Mouse (Mus musculus) kidney, embryonic 15.5 days (tissue): Measurements from ENCODE around the gene Mstn. TPM values are rescaled to one million over a fixed set of nuclear protein-coding genes. Genes with fewer than 3 reads are reported as not detected.

Experiments used
- ATAC-seq: fragments of 200-750 bp; cut with Nextera tagmentation; replicated peaks from 2 replicates; pipeline ENCODE4 v1.8.0; 2017; ENCODE audit warnings: moderate TSS enrichment; ENCODE audit not compliant: low FRiP score
- H3K27ac ChIP-seq: fragments of 300-500 bp; sonication (generic); 2 replicates; pipeline ENCODE4 v1.5.1; 2015; ENCODE audit warnings: mild to moderate bottlenecking, inconsistent platforms
- H3K27me3 ChIP-seq: fragments of 300-500 bp; sonication (generic); 2 replicates; pipeline ENCODE4 v1.6.1; 2015; ENCODE audit warnings: inconsistent platforms
- H3K36me3 ChIP-seq: fragments of 300-500 bp; sonication (generic); 2 replicates; pipeline ENCODE4 v1.6.1; 2015; ENCODE audit warnings: inconsistent platforms
- H3K4me1 ChIP-seq: fragments of 300-500 bp; sonication (generic); 2 replicates; pipeline ENCODE4 v1.6.1; 2015; ENCODE audit warnings: inconsistent platforms
- H3K4me2 ChIP-seq: fragments of 300-500 bp; sonication (generic); 2 replicates; pipeline ENCODE4 v1.6.1; 2015; ENCODE audit warnings: moderate library complexity, mild to moderate bottlenecking, inconsistent platforms
- H3K4me3 ChIP-seq: fragments of 300-500 bp; sonication (generic); replicated peaks from 2 replicates; pipeline ENCODE4 v1.5.1; 2015; ENCODE audit warnings: mild to moderate bottlenecking, inconsistent platforms
- H3K9ac ChIP-seq: fragments of 300-500 bp; sonication (generic); 2 replicates; pipeline ENCODE4 v1.6.1; 2015; ENCODE audit warnings: mild to moderate bottlenecking, inconsistent platforms
- H3K9me3 ChIP-seq: fragments of 300-500 bp; sonication (generic); replicated peaks from 2 replicates; pipeline ENCODE4 v1.6.1; 2016; ENCODE audit warnings: inconsistent platforms
- WGBS: fragments of 180-500 bp; shearing (Covaris S2); methylation state at CpG from one replicate; pipeline ENCODE4 v1.1.7; 2015; ENCODE audit warnings: mixed read lengths; 5-methylcytosine and 5-hydroxymethylcytosine counted together
- polyA plus RNA-seq: library from polyadenylated mRNA; unstranded; fragments of >200 nt; fragmentation: Nextera tagmentation; extraction: Ambion mirVana; gene quantifications from 2 replicates; pipeline ENCODE4 v1.2.1, GENCODE M21; 2015

The Mstn gene
- polyA plus RNA-seq, 1 experiment from 2014 or later, result 0.38 TPM

DNA sequence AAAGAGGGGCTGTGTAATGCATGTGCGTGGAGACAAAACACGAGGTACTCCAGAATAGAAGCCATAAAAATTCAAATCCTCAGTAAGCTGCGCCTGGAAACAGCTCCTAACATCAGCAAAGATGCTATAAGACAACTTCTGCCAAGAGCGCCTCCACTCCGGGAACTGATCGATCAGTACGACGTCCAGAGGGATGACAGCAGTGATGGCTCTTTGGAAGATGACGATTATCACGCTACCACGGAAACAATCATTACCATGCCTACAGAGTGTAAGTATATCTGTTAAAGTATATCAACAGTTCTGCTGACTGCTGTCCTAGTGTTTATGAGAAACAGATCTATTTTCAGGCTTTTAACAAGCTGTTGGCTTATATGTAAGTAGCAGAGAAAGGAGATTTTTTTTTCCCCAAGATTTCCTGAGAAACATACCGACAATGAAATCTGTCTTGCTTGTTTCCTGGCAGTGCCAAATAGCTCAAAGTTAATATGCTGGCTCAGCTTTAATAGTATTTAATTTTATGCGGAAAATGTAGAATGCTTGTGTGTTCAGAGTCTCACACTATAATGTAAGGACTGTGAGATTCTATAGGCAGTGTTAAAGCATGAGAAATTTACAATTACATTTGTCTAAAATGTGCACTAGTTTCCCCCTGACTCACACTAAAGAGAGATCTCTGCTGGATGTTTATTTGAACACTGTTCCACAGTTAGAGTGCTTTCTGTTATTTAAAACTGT, 600 bp downstream of the Mstn start:
- no peaks in the 10 kb centered on the region for H3K9me3 ChIP-seq
- H3K4me2 ChIP-seq, result peak overlapping the region; percentile 30; the same call in 1 of the 2 replicates
- H3K9ac ChIP-seq, result no peak overlapping the region
- H3K27me3 ChIP-seq, result no peaks in the 10 kb centered on the region
- H3K4me3 ChIP-seq, result no peak overlapping the region
- H3K27ac ChIP-seq, result no peak overlapping the region
- ATAC-seq, result no peak
- H3K36me3 ChIP-seq, result no peaks in the 10 kb centered on the region
- 78% methylated on average over 13 of the region's 13 CpGs for WGBS
- H3K4me1 ChIP-seq, result peaks cover 10% of the 10 kb centered on the region

DNA sequence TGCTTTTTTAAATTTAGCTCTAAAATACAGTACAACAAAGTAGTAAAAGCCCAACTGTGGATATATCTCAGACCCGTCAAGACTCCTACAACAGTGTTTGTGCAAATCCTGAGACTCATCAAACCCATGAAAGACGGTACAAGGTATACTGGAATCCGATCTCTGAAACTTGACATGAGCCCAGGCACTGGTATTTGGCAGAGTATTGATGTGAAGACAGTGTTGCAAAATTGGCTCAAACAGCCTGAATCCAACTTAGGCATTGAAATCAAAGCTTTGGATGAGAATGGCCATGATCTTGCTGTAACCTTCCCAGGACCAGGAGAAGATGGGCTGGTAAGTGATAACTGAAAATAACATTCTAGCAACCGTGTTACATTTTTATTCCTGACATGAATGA, 2.5 kb downstream of the Mstn start:
- H3K27ac ChIP-seq, result no peak overlapping the region
- ATAC-seq, result no peak
- no peak overlapping the region for H3K9ac ChIP-seq
- peaks cover 10% of the 10 kb centered on the region for H3K4me1 ChIP-seq
- H3K4me3 ChIP-seq, result no peak overlapping the region
- no peaks in the 10 kb centered on the region for H3K27me3 ChIP-seq
- WGBS, result 75% methylated on average over 4 of the region's 4 CpGs
- no peaks in the 10 kb centered on the region for H3K36me3 ChIP-seq
- no peaks in the 10 kb centered on the region for H3K9me3 ChIP-seq
- H3K4me2 ChIP-seq, result no peak overlapping the region

DNA sequence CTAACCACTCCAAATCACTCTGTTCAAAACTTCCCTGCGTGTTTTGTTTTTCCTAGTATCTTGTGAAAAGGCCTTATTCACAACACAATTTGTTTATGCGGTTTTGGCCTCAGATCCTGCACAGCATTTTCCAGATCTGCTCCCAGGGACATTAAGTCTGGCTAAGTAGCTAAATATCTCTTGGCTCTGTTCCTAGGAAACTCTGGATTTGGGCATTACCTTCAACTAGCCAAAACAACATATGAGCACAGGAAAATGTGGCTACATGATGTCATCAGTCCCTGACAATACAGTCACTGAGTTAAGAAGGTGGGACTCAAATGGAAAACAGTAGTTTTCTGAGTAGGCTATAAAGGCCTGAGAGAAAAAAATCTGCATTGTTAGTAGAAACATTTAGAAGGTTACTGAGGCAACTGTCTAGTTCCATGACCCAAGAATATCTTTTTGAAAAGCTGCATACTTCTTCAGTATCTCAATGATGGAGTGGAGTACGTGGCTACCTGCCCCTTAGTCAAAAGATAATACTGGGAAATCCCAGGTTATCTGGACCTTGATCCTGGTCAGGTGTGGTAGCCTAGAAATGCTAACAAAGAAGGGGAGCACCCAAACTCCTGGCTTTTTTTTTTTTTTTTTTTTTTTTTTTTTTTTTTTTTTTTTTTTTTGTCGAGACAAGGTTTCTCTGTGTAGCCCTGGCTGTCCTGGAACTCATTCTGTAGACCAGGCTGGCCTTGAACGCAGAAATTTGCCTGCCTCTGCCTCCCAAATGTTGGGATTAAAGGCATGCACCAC, 8.5 kb downstream of the Mstn start:
- Histone ChIP-seq H3K9me3 (no peaks in the 10 kb centered on the region), H3K36me3 (no peaks in the 10 kb centered on the region), H3K27ac (no peak overlapping the region), H3K4me3 (no peak overlapping the region), H3K4me2 (no peak overlapping the region), H3K9ac (no peak overlapping the region), H3K27me3 (no peaks in the 10 kb centered on the region), H3K4me1 (no peaks in the 10 kb centered on the region)
- WGBS, result 82% methylated on average over 5 of the region's 5 CpGs
- ATAC-seq, result no peak

DNA sequence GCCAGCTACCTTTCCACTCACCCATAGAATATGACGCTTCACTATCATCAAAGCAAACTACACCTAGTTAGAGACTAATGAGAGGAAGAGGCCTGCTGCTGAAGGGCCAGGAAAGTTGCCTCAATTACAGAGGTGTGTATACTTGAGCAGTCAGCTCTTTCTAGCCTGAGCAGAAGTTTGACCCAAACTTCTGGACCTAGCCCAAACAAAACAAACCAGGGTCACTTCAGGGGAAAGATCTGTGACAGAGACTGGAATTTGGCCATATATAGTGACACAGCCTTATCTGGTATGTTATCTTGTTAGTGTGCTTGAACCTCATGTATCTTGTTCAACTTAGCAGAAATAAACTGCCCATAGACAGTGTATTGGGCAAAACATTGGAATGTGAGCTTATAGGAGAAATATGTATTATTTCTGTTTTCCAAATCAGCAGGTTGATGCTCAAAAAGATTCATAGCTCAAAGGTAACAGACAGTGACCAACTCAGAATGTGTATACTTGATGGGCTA, 9.3 kb downstream of the Mstn start:
- Histone ChIP-seq H3K36me3 (no peaks in the 10 kb centered on the region), H3K27ac (no peak overlapping the region), H3K9ac (no peak overlapping the region), H3K4me1 (no peaks in the 10 kb centered on the region), H3K4me3 (no peak overlapping the region), H3K27me3 (no peaks in the 10 kb centered on the region), H3K9me3 (no peaks in the 10 kb centered on the region), H3K4me2 (no peak overlapping the region)
- WGBS, result 78% methylated on average over 1 of the region's 1 CpGs
- ATAC-seq, result no peak

DNA sequence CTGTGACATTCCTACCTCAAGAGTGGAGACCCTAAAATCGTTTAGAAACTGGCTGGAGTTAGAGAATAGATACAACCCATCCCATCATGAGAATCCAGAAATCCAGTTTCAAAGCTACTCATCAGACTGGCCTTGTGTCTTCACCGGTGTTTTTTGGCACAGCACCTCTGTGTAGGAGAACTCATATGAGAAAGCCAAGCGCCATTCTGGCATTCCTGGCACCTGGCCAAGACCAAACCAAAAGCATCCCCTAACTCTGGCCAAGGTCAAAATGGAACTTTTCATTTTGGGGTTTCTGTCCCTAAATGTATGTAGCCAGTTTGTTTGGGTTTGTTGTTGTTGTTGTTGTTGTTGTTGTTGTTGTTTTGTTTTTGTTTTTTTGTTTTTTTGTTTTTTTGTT, 15.2 kb downstream of the Mstn start:
- H3K4me1 ChIP-seq, result no peaks in the 10 kb centered on the region
- H3K9me3 ChIP-seq, result no peaks in the 10 kb centered on the region
- H3K4me3 ChIP-seq, result no peak overlapping the region
- no peak overlapping the region for H3K9ac ChIP-seq
- no peak for ATAC-seq
- 78% methylated on average over 3 of the region's 3 CpGs for WGBS
- H3K4me2 ChIP-seq, result no peak overlapping the region
- no peak overlapping the region for H3K27ac ChIP-seq
- H3K27me3 ChIP-seq, result no peaks in the 10 kb centered on the region
- no peaks in the 10 kb centered on the region for H3K36me3 ChIP-seq

DNA sequence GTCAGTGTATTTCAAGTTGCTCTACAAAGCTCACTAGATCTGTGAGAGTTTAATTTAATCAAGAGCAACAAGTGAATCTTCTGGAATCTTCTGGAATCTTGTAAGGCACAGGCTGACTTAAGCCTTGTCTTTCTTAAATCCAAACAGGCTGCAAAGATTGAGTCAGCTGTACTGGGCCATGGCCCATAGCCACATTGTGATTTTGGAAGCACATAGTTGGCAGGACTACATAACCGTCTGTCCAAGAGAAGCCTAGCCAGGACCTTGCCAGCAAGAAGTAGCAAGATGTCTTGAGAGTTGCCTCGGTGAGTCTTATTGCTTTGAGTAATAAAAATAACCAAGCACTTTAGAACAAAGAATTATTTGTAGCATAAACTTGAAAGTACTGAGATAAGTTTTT, 18.4 kb downstream of the Mstn start:
- Histone ChIP-seq H3K4me1 (no peaks in the 10 kb centered on the region), H3K4me3 (no peak overlapping the region), H3K27ac (no peak overlapping the region), H3K4me2 (no peak overlapping the region), H3K9me3 (no peaks in the 10 kb centered on the region), H3K27me3 (no peaks in the 10 kb centered on the region), H3K36me3 (no peaks in the 10 kb centered on the region), H3K9ac (no peak overlapping the region)
- ATAC-seq, result no peak
- WGBS, result 79% methylated on average over 2 of the region's 2 CpGs

DNA sequence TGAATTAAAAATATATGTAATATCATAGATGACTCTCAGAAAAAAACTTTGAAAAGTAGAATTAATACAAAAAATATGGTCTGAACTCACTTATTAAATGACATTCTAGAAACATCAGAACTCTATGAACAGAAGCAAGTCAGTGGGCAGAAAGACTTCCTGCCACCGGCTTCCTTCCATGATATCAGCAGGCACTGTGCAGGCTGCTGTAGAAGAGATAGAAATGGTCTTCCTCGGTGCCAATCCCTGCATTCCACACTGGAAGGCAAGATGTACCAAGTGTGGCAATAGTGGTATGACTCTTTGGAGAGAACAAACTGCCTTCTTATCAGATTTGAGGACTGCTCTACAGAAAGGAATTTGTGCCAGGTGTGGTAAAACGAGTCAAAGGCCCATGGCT, 19.2 kb downstream of the Mstn start:
- H3K9me3 ChIP-seq, result no peaks in the 10 kb centered on the region
- H3K27ac ChIP-seq, result no peak overlapping the region
- ATAC-seq, result no peak
- H3K27me3 ChIP-seq, result no peaks in the 10 kb centered on the region
- no peak overlapping the region for H3K4me2 ChIP-seq
- no peak overlapping the region for H3K9ac ChIP-seq
- 80% methylated on average over 3 of the region's 3 CpGs for WGBS
- H3K36me3 ChIP-seq, result no peaks in the 10 kb centered on the region
- H3K4me1 ChIP-seq, result peaks cover 3% of the 10 kb centered on the region; the same call in 1 of the 2 replicates
- no peak overlapping the region for H3K4me3 ChIP-seq

DNA sequence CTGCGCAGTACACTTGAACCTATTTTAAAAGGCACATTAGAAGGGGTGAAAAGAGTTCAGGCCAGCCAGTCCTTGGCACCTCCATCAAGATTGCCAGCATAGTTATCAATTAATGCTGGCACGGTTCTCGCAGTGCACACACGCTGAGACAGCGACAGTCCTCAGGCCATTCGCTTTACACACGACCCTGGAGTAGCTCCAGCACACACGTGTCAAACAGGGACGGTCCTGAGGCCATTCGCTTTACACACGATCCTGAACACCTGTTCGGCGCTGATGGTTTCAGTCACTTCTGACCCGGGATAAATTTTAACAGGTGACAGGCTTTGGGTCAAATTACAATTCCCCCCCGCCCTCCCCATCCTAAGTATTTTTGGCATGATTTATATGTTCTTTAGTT, 23.8 kb downstream of the Mstn start:
- H3K36me3 ChIP-seq, result no peaks in the 10 kb centered on the region
- 28% methylated on average over 15 of the region's 15 CpGs for WGBS
- H3K4me3 ChIP-seq, result no peak overlapping the region
- ATAC-seq, result peak; percentile 88
- no peaks in the 10 kb centered on the region for H3K27me3 ChIP-seq
- H3K9me3 ChIP-seq, result no peaks in the 10 kb centered on the region
- H3K4me1 ChIP-seq, result peaks cover 3% of the 10 kb centered on the region; the same call in 1 of the 2 replicates
- H3K27ac ChIP-seq, result no peak overlapping the region
- peak overlapping the region; percentile 43 for H3K4me2 ChIP-seq
- no peak overlapping the region for H3K9ac ChIP-seq

DNA sequence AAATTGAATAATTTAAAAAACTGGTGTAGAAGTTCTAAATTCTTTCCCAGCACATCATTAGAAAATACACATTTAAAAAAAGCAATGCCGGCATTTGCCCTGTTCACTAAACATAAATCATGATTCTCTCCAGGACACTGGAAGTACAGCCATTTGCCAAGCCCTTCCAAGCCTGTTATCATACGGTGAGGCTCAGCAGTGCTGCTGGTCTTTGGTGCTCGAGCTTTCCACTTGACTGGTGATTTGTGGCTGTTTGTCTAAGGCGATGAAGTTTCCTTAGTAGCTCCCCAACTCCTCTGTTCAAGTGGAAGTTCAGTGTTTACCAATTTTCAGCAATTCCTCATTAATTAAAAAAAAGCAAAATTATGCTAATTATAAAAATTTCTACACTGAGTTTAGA, 24.6 kb downstream of the Mstn start:
- 9% methylated on average over 4 of the region's 4 CpGs for WGBS
- Histone ChIP-seq H3K27me3 (no peaks in the 10 kb centered on the region), H3K9me3 (no peaks in the 10 kb centered on the region), H3K36me3 (no peaks in the 10 kb centered on the region), H3K4me1 (peaks cover 3% of the 10 kb centered on the region; the same call in 1 of the 2 replicates), H3K4me3 (no peak overlapping the region), H3K4me2 (no peak overlapping the region), H3K27ac (no peak overlapping the region), H3K9ac (no peak overlapping the region)
- peak; percentile 92 for ATAC-seq

DNA sequence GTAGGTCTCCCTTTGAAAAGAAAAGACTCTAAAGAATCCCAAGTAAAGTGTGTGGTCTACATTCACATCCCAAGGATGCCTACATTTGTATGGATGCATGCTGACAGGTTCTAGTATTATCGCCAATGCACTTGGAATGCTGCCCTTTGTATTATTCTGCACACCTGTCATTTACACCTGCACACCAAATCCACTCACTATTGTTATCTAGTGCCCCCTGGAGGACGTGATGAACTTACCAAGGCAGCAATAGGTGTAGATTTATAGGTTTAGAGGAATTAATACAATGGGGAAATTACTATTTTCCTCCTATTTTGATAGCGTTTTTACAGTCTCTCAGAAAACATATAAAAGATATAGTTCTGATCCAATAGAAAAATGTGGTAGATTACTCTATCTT, 31.7 kb downstream of the Mstn start:
- Histone ChIP-seq H3K36me3 (no peaks in the 10 kb centered on the region), H3K4me3 (no peak overlapping the region), H3K9ac (no peak overlapping the region), H3K4me2 (no peak overlapping the region), H3K4me1 (no peaks in the 10 kb centered on the region), H3K27ac (no peak overlapping the region), H3K27me3 (no peaks in the 10 kb centered on the region), H3K9me3 (no peaks in the 10 kb centered on the region)
- no peak for ATAC-seq
- WGBS, result 43% methylated on average over 3 of the region's 3 CpGs

DNA sequence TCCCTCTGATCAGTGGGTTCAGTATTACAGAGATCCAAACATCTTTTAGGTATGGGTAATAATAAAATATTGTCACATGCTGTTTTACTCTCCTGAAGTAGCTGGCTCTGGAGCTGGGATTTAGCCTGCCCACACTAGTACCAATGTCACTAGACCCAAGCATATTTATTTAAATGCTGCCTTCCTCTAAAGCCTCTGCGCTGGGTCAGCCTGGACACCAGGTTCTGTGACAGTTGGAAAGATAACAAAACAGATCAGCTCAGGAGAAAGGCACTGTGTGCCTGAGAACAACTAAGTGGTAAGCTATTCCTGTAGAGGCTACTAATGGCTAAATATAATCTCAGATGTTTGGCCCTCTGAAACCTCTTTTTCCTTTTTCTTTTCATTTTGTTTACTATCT, 49.1 kb downstream of the Mstn start:
- Histone ChIP-seq H3K36me3 (no peaks in the 10 kb centered on the region), H3K27ac (no peak overlapping the region), H3K4me3 (no peak overlapping the region), H3K9me3 (no peaks in the 10 kb centered on the region), H3K9ac (no peak overlapping the region), H3K27me3 (no peaks in the 10 kb centered on the region), H3K4me1 (no peaks in the 10 kb centered on the region), H3K4me2 (no peak overlapping the region)
- no peak for ATAC-seq
- 91% methylated on average over 1 of the region's 1 CpGs for WGBS
